Mouse (Mus musculus): ENCODE data around the gene Mroh7. TPM values are rescaled to one million over a fixed set of nuclear protein-coding genes. Genes with fewer than 3 reads are reported as not detected.

Mroh7 gene
- total and polyA plus RNA-seq, 2 experiments from 2014 or later: 0.64 to 1.3 TPM

GRCm38 (mm10) chr4:106676749-106677148 lies 54.0 kb downstream of the Mroh7 start:
- DNase-seq (ENCODE audit: low spot score) (no peak), ATAC-seq (ENCODE audit: low FRiP score) (no peak)
- Histone ChIP-seq H3K4me1 (ENCODE audit: insufficient read depth, low read length) (0 out of 2 replicates have a peak, but pooled peaks cover 4% of the 10 kb centered on the region), H3K4me3 (ENCODE audit: low read depth, low read length) (no peak overlapping the region), H3K36me3 (ENCODE audit: insufficient read depth, low read length) (peaks cover 33% of the 10 kb centered on the region), H3K9ac (replicated peaks; ENCODE audit: low read length, poor library complexity, severe bottlenecking) (no peak overlapping the region), H3K27me3 (ENCODE audit: insufficient read depth, low read length) (no peaks in the 10 kb centered on the region), H3K4me2 (ENCODE audit: low read depth, low read length, poor library complexity, severe bottlenecking) (no peak overlapping the region), H3K9me3 (ENCODE audit: low read length) (no peaks in the 10 kb centered on the region), H3K27ac (ENCODE audit: low read depth, low read length) (no peak overlapping the region)
- WGBS: 93% methylated on average over 5 of the region's 5 CpGs
- no peak for TF ChIP-seq CTCF (IDR thresholded peaks at IDR 0.05)

GRCm38 (mm10) chr4:106666546-106666945 lies 64.2 kb downstream of the Mroh7 start:
- no peak overlapping the region for H3K9ac ChIP-seq (replicated peaks; ENCODE audit: low read length, poor library complexity, severe bottlenecking)
- H3K4me2 ChIP-seq (ENCODE audit: low read depth, low read length, poor library complexity, severe bottlenecking): no peak overlapping the region
- ATAC-seq (ENCODE audit: low FRiP score): no peak
- no peaks in the 10 kb centered on the region for H3K4me1 ChIP-seq (ENCODE audit: insufficient read depth, low read length)
- H3K9me3 ChIP-seq (ENCODE audit: low read length): no peaks in the 10 kb centered on the region
- TF ChIP-seq CTCF (IDR thresholded peaks at IDR 0.05): no peak
- no peak overlapping the region for H3K27ac ChIP-seq (ENCODE audit: low read depth, low read length)
- peaks cover 72% of the 10 kb centered on the region for H3K36me3 ChIP-seq (ENCODE audit: insufficient read depth, low read length)
- no peaks in the 10 kb centered on the region for H3K27me3 ChIP-seq (ENCODE audit: insufficient read depth, low read length)
- 89% methylated on average over 2 of the region's 2 CpGs for WGBS
- no peak for DNase-seq (ENCODE audit: low spot score)
- no peak overlapping the region for H3K4me3 ChIP-seq (ENCODE audit: low read depth, low read length)

GRCm38 (mm10) chr4:106665673-106666072 lies 65.1 kb downstream of the Mroh7 start:
- no peak overlapping the region for H3K9ac ChIP-seq (replicated peaks; ENCODE audit: low read length, poor library complexity, severe bottlenecking)
- ATAC-seq (ENCODE audit: low FRiP score) (no peak), DNase-seq (ENCODE audit: low spot score) (no peak)
- no peaks in the 10 kb centered on the region for H3K27me3 ChIP-seq (ENCODE audit: insufficient read depth, low read length)
- no peak overlapping the region for H3K4me2 ChIP-seq (ENCODE audit: low read depth, low read length, poor library complexity, severe bottlenecking)
- no peak overlapping the region for H3K4me3 ChIP-seq (ENCODE audit: low read depth, low read length)
- H3K36me3 ChIP-seq (ENCODE audit: insufficient read depth, low read length): peaks cover 67% of the 10 kb centered on the region
- TF ChIP-seq CTCF (IDR thresholded peaks at IDR 0.05): no peak
- H3K27ac ChIP-seq (ENCODE audit: low read depth, low read length): no peak overlapping the region
- no peaks in the 10 kb centered on the region for H3K4me1 ChIP-seq (ENCODE audit: insufficient read depth, low read length)
- no peaks in the 10 kb centered on the region for H3K9me3 ChIP-seq (ENCODE audit: low read length)
- 93% methylated on average over 10 of the region's 10 CpGs for WGBS

GRCm38 (mm10) chr4:106665269-106665668 lies 65.5 kb downstream of the Mroh7 start:
- Histone ChIP-seq H3K9me3 (ENCODE audit: low read length) (no peaks in the 10 kb centered on the region), H3K9ac (replicated peaks; ENCODE audit: low read length, poor library complexity, severe bottlenecking) (no peak overlapping the region), H3K4me3 (ENCODE audit: low read depth, low read length) (no peak overlapping the region), H3K27me3 (ENCODE audit: insufficient read depth, low read length) (no peaks in the 10 kb centered on the region), H3K4me1 (ENCODE audit: insufficient read depth, low read length) (no peaks in the 10 kb centered on the region), H3K27ac (ENCODE audit: low read depth, low read length) (no peak overlapping the region), H3K4me2 (ENCODE audit: low read depth, low read length, poor library complexity, severe bottlenecking) (no peak overlapping the region), H3K36me3 (ENCODE audit: insufficient read depth, low read length) (peaks cover 66% of the 10 kb centered on the region)
- no peak for TF ChIP-seq CTCF (IDR thresholded peaks at IDR 0.05)
- 96% methylated on average over 2 of the region's 2 CpGs for WGBS
- DNase-seq (ENCODE audit: low spot score): no peak
- no peak for ATAC-seq (ENCODE audit: low FRiP score)

- no peak overlapping the region for H3K27ac ChIP-seq (ENCODE audit: low read depth, low read length)
- H3K9ac ChIP-seq (replicated peaks; ENCODE audit: low read length, poor library complexity, severe bottlenecking): no peak overlapping the region
- no peak for TF ChIP-seq CTCF (IDR thresholded peaks at IDR 0.05)
- H3K4me2 ChIP-seq (ENCODE audit: low read depth, low read length, poor library complexity, severe bottlenecking): no peak overlapping the region
- ATAC-seq (ENCODE audit: low FRiP score) (no peak), DNase-seq (ENCODE audit: low spot score) (no peak)
- H3K4me3 ChIP-seq (ENCODE audit: low read depth, low read length): no peak overlapping the region
- H3K36me3 ChIP-seq (ENCODE audit: insufficient read depth, low read length): peaks cover 65% of the 10 kb centered on the region
- H3K9me3 ChIP-seq (ENCODE audit: low read length): no peaks in the 10 kb centered on the region
- H3K27me3 ChIP-seq (ENCODE audit: insufficient read depth, low read length): no peaks in the 10 kb centered on the region
- WGBS: 94% methylated on average over 6 of the region's 6 CpGs
- no peaks in the 10 kb centered on the region for H3K4me1 ChIP-seq (ENCODE audit: insufficient read depth, low read length)
These were observed 66.0 kb downstream of the Mroh7 start for GRCm38 (mm10) chr4:106664697-106665096.

- H3K9me3 ChIP-seq (ENCODE audit: low read length): no peaks in the 10 kb centered on the region
- peaks cover 67% of the 10 kb centered on the region for H3K36me3 ChIP-seq (ENCODE audit: insufficient read depth, low read length)
- no peaks in the 10 kb centered on the region for H3K4me1 ChIP-seq (ENCODE audit: insufficient read depth, low read length)
- no peak overlapping the region for H3K9ac ChIP-seq (replicated peaks; ENCODE audit: low read length, poor library complexity, severe bottlenecking)
- no peak overlapping the region for H3K27ac ChIP-seq (ENCODE audit: low read depth, low read length)
- no peak overlapping the region for H3K4me3 ChIP-seq (ENCODE audit: low read depth, low read length)
- ATAC-seq (ENCODE audit: low FRiP score): no peak
- TF ChIP-seq CTCF (IDR thresholded peaks at IDR 0.05): no peak
- no peaks in the 10 kb centered on the region for H3K27me3 ChIP-seq (ENCODE audit: insufficient read depth, low read length)
- WGBS: 88% methylated on average over 5 of the region's 5 CpGs
- H3K4me2 ChIP-seq (ENCODE audit: low read depth, low read length, poor library complexity, severe bottlenecking): no peak overlapping the region
- DNase-seq (ENCODE audit: low spot score): no peak
These were observed 66.7 kb downstream of the Mroh7 start for GRCm38 (mm10) chr4:106663956-106664470.

Measured in midbrain, postnatal 0 days (tissue).